Mouse (Mus musculus) liver, embryonic 14.5 days (tissue): ENCODE measurements around the gene Tigd3. TPM values are rescaled to one million over a fixed set of nuclear protein-coding genes. Genes with fewer than 3 reads are reported as not detected.
A peak's percentile ranks its signal among the peaks of the same experiment; 100 is the strongest.

Experiments
- ATAC-seq: fragments of 200-750 bp; cut with Nextera tagmentation; 2 replicates; pipeline ENCODE4 v1.8.0; 2017; ENCODE audit warnings: moderate number of reproducible peaks, mild to moderate bottlenecking, moderate library complexity; ENCODE audit not compliant: insufficient read depth
- DNase-seq, 3 experiments: peaks; one replicate each; pipeline ENCODE4 v3.0.0-alpha.2; 2012 to 2013; ENCODE audit warnings: low read depth in 3 of 3, low spot score in 3 of 3
- H3K27ac ChIP-seq: fragments of 300-500 bp; sonication (generic); 2 replicates; pipeline ENCODE4 v1.5.1; 2014; ENCODE audit warnings: moderate library complexity, mild to moderate bottlenecking, control low read depth, inconsistent platforms
- H3K27me3 ChIP-seq: fragments of 300-500 bp; sonication (generic); 2 replicates; pipeline ENCODE4 v1.6.1; 2014; ENCODE audit warnings: mild to moderate bottlenecking, low read length, moderate library complexity; ENCODE audit not compliant: control insufficient read depth, insufficient read depth
- H3K36me3 ChIP-seq: fragments of 300-500 bp; sonication (generic); replicated peaks from 2 replicates; pipeline ENCODE4 v1.6.1; 2014; ENCODE audit warnings: low read depth; ENCODE audit not compliant: control insufficient read depth, insufficient read depth
- H3K4me1 ChIP-seq, 2 experiments: fragments of 200-500 bp in 1 of 2; fragments of 300-500 bp in 1 of 2; sonication (generic) in 1 of 2; replicated peaks; 2 replicates each; pipeline ENCODE4 v1.6.1; 2012 to 2014; ENCODE audit warnings: antibody characterized with exemption in 1 of 2, inconsistent platforms in 1 of 2, low read length in 1 of 2; ENCODE audit not compliant: control insufficient read depth in 2 of 2, insufficient read depth in 2 of 2
- H3K4me2 ChIP-seq: fragments of 300-500 bp; sonication (generic); 2 replicates; pipeline ENCODE4 v1.6.1; 2014; ENCODE audit warnings: low read depth, mild to moderate bottlenecking, control low read depth, moderate library complexity
- H3K4me3 ChIP-seq, 2 experiments: fragments of 200-500 bp in 1 of 2; fragments of 300-500 bp in 1 of 2; sonication (generic) in 1 of 2; 2 replicates each; pipeline ENCODE4 v1.5.1; 2012 to 2014; ENCODE audit warnings: low read depth in 2 of 2, low read length in 2 of 2, mild to moderate bottlenecking in 2 of 2, control low read depth in 1 of 2, inconsistent platforms in 1 of 2, moderate library complexity in 1 of 2; ENCODE audit not compliant: insufficient read depth in 1 of 2
- H3K9ac ChIP-seq: fragments of 300-500 bp; sonication (generic); replicated peaks from 2 replicates; pipeline ENCODE4 v1.6.1; 2014; ENCODE audit warnings: mild to moderate bottlenecking, control low read depth, moderate library complexity
- H3K9me3 ChIP-seq: fragments of 300-500 bp; sonication (generic); 2 replicates; pipeline ENCODE4 v1.6.1; 2016; ENCODE audit warnings: low read length, mixed read lengths; ENCODE audit not compliant: control insufficient read depth
- CTCF ChIP-seq: IDR thresholded peaks from 2 replicates; pipeline ENCODE4 v1.5.1; 2016; ENCODE audit warnings: antibody characterized with exemption, low read depth, control low read depth
- EP300 ChIP-seq: IDR thresholded peaks from 2 replicates; pipeline ENCODE4 v1.6.1; 2016; ENCODE audit warnings: antibody characterized with exemption, low read depth
- WGBS: fragments of 180-500 bp; shearing (Covaris S2); extraction: QIAGEN DNeasy Blood & Tissue Kit; methylation state at CpG from one replicate; pipeline ENCODE4 v1.1.7; 2014; ENCODE audit not compliant: insufficient replicate concordance; 5-methylcytosine and 5-hydroxymethylcytosine counted together
- polyA plus RNA-seq, 2 experiments: library from polyadenylated mRNA; depleted of rRNA in 1 of 2; stranded (reverse) in 1 of 2; unstranded in 1 of 2; fragments of >200 nt; fragmentation: Nextera tagmentation in 1 of 2; extraction: Ambion mirVana in 1 of 2; gene quantifications; 2 replicates each; pipeline versions ENCODE4 v1.2.1 to v1.2.3; 2012 to 2014

Gene Tigd3
- polyA plus RNA-seq, 2 experiments = 1.1 to 2.4 TPM

- Histone ChIP-seq H3K4me1 (peaks cover 12 to 24% of the 10 kb centered on the region in 2 experiments), H3K9me3 (no peaks in the 10 kb centered on the region), H3K27me3 (no peaks in the 10 kb centered on the region; the same call in 1 of the 2 replicates), H3K27ac (no peak overlapping the region), H3K36me3 (peaks cover 7% of the 10 kb centered on the region; the same call in 1 of the 2 replicates), H3K4me3 (no peak overlapping the region), H3K4me2 (no peak overlapping the region), H3K9ac (no peak overlapping the region)
- TF ChIP-seq EP300 (no peak), CTCF (no peak)
- ATAC-seq (no peak), DNase-seq (no peak)
- 45% methylated on average over 3 of the region's 3 CpGs for WGBS
Observed at GRCm38 (mm10) chr19:5935266-5935665, 41.3 kb upstream of the Tigd3 start.

GRCm38 (mm10) chr19:5929634-5930596 lies 36.0 kb upstream of the Tigd3 start:
- DNase-seq = no peak
- Histone ChIP-seq H3K27ac (no peak overlapping the region), H3K4me2 (no peak overlapping the region), H3K4me3 (no peak overlapping the region), H3K27me3 (peaks cover 7% of the 10 kb centered on the region), H3K4me1 (peaks cover 6 to 12% of the 10 kb centered on the region in 2 experiments), H3K36me3 (no peaks in the 10 kb centered on the region), H3K9me3 (no peaks in the 10 kb centered on the region), H3K9ac (no peak overlapping the region)
- TF ChIP-seq CTCF (no peak), EP300 (no peak)
- 42% methylated on average over 14 of the region's 14 CpGs for WGBS
- ATAC-seq = peak; percentile 16; the same call in 1 of the 2 replicates

- 48% methylated on average over 3 of the region's 3 CpGs for WGBS
Observed at GRCm38 (mm10) chr19:5928546-5928945, 34.6 kb upstream of the Tigd3 start.

GRCm38 (mm10) chr19:5928104-5928503 lies 34.2 kb upstream of the Tigd3 start:
- H3K27ac ChIP-seq = no peak overlapping the region
- TF ChIP-seq CTCF (no peak), EP300 (no peak)
- peaks cover 7% of the 10 kb centered on the region for H3K27me3 ChIP-seq
- H3K36me3 ChIP-seq = no peaks in the 10 kb centered on the region
- H3K4me2 ChIP-seq = no peak overlapping the region
- no peak overlapping the region for H3K9ac ChIP-seq
- no peaks in the 10 kb centered on the region for H3K9me3 ChIP-seq
- no peak overlapping the region for H3K4me3 ChIP-seq
- no peak for DNase-seq
- ATAC-seq = no peak
- WGBS = 61% methylated on average over 6 of the region's 6 CpGs
- peaks cover 16 to 22% of the 10 kb centered on the region in 2 experiments for H3K4me1 ChIP-seq

More at GRCm38 (mm10) chr19:5928546-5928945, 34.6 kb upstream of the Tigd3 start:
- peaks cover 7% of the 10 kb centered on the region for H3K27me3 ChIP-seq
- H3K4me1 ChIP-seq = peaks cover 13 to 18% of the 10 kb centered on the region in 2 experiments
- no peak overlapping the region for H3K4me2 ChIP-seq
- no peak overlapping the region for H3K4me3 ChIP-seq
- no peak for DNase-seq
- no peak overlapping the region for H3K9ac ChIP-seq
- TF ChIP-seq EP300 (no peak), CTCF (no peak)
- no peak overlapping the region for H3K27ac ChIP-seq
- H3K36me3 ChIP-seq = no peaks in the 10 kb centered on the region
- no peak for ATAC-seq
- H3K9me3 ChIP-seq = no peaks in the 10 kb centered on the region

GRCm38 (mm10) chr19:5927532-5927931 lies 33.6 kb upstream of the Tigd3 start:
- no peak overlapping the region for H3K27ac ChIP-seq
- H3K4me3 ChIP-seq = no peak overlapping the region
- no peak overlapping the region for H3K4me2 ChIP-seq
- H3K27me3 ChIP-seq = peaks cover 7% of the 10 kb centered on the region
- H3K36me3 ChIP-seq = no peaks in the 10 kb centered on the region
- TF ChIP-seq EP300 (no peak), CTCF (no peak)
- peaks cover 22 to 27% of the 10 kb centered on the region in 2 experiments for H3K4me1 ChIP-seq
- H3K9ac ChIP-seq = no peak overlapping the region
- ATAC-seq = no peak
- 55% methylated on average over 8 of the region's 8 CpGs for WGBS
- no peak for DNase-seq
- H3K9me3 ChIP-seq = no peaks in the 10 kb centered on the region
